Mouse (Mus musculus): ENCODE data around the gene Hephl1. TPM values are rescaled to one million over a fixed set of nuclear protein-coding genes. Genes with fewer than 3 reads are reported as not detected.

The Hephl1 gene
- polyA plus RNA-seq, 1 experiment from 2014 or later, result not detected

DNA sequence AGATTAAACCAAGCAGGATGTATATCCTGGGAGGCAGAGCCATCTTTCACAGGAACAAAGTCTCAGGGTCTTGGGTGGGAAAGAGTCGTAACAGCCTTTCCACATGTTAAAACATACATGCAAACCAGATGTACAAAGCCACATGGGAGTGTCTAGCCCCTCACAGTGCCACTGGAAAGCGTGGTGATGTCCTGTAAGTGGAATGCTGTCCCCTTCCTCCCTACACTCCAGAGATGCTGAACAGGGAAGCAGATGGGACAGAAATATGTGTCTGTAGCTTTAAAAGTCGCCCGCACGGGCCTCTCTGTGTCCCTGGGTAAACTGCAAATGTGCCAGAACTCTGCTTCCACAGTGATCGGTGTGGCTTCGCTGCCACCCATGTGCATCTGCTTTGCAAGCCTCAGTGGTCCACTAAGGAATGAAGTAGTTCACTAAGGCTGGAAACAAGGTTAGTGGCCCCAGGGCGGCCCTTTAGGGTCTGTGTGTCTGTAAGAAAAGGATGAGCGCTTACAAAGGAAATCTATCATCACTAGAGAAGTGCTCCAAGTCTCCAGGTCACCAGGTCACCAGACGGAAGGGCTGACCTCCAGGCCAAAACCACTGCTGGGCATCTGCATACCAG is 108.1 kb downstream of the Hephl1 start:
- H3K36me3 ChIP-seq (replicated peaks), result peaks cover 60% of the 10 kb centered on the region
- H3K4me1 ChIP-seq, result peaks cover 23% of the 10 kb centered on the region
- H3K27ac ChIP-seq (replicated peaks), result peak overlapping the region; percentile 61
- H3K27me3 ChIP-seq (replicated peaks; ENCODE audit: low read depth, poor library complexity, severe bottlenecking), result no peaks in the 10 kb centered on the region
- peak; percentile 50 for DNase-seq (ENCODE audit: low spot score)
- WGBS, result 26% methylated on average over 10 of the region's 10 CpGs
- no peaks in the 10 kb centered on the region for H3K9me3 ChIP-seq
- no peak overlapping the region for H3K4me3 ChIP-seq

GRCm38 (mm10) chr9:15002995-15003613 is 108.8 kb downstream of the Hephl1 start:
- peak; percentile 11 for DNase-seq (ENCODE audit: low spot score)
- Histone ChIP-seq H3K27me3 (replicated peaks; ENCODE audit: low read depth, poor library complexity, severe bottlenecking) (no peaks in the 10 kb centered on the region), H3K4me3 (no peak overlapping the region), H3K36me3 (replicated peaks) (peaks cover 53% of the 10 kb centered on the region), H3K9me3 (no peaks in the 10 kb centered on the region), H3K4me1 (peaks cover 23% of the 10 kb centered on the region), H3K27ac (replicated peaks) (peak overlapping the region; percentile 61)
- 30% methylated on average over 6 of the region's 6 CpGs for WGBS

Other genes with a start within 250 kb of the Hephl1 start
- 0.15 TPM in 1 of 2 replicates, not detected in the other for gene Izumo1r, start 208.2 kb downstream of the Hephl1 start, polyA plus RNA-seq (2016; fragmentation: Nextera tagmentation; extraction: Ambion mirVana)
- 68.7 and 70.9 TPM in 2 replicates for gene Panx1, start 66.6 kb downstream of the Hephl1 start, polyA plus RNA-seq (2016; fragmentation: Nextera tagmentation; extraction: Ambion mirVana)
- 1.1 and 1.2 TPM in 2 replicates for gene Vstm5, start 126.9 kb upstream of the Hephl1 start, polyA plus RNA-seq (2016; fragmentation: Nextera tagmentation; extraction: Ambion mirVana)
- gene Med17, start 167.8 kb upstream of the Hephl1 start, polyA plus RNA-seq (2016; fragmentation: Nextera tagmentation; extraction: Ambion mirVana), result 37.2 and 42.1 TPM in 2 replicates
- gene Taf1d, start 194.1 kb upstream of the Hephl1 start, polyA plus RNA-seq (2016; fragmentation: Nextera tagmentation; extraction: Ambion mirVana), result 96.7 and 101 TPM in 2 replicates
- gene 4931406C07Rik, start 194.3 kb upstream of the Hephl1 start, polyA plus RNA-seq (2016; fragmentation: Nextera tagmentation; extraction: Ambion mirVana), result 5.4 and 6.8 TPM in 2 replicates
- gene Cep295, start 245.7 kb upstream of the Hephl1 start, polyA plus RNA-seq (2016; fragmentation: Nextera tagmentation; extraction: Ambion mirVana), result 22.7 and 25.6 TPM in 2 replicates

Data from embryonic facial prominence, embryonic 10.5 days (tissue).